Mouse (Mus musculus) urinary bladder, postnatal 36 days (tissue): ENCODE results near the gene Ltc4s.
A peak's percentile ranks its signal among the peaks of the same experiment; 100 is the strongest.

Experiments
- DNase-seq, 2 experiments: peaks; one replicate each; pipeline ENCODE4 v3.0.0; 2022; ENCODE audit warnings: low spot score in 2 of 2, mixed read lengths in 1 of 2

Gene Ltc4s

DNA sequence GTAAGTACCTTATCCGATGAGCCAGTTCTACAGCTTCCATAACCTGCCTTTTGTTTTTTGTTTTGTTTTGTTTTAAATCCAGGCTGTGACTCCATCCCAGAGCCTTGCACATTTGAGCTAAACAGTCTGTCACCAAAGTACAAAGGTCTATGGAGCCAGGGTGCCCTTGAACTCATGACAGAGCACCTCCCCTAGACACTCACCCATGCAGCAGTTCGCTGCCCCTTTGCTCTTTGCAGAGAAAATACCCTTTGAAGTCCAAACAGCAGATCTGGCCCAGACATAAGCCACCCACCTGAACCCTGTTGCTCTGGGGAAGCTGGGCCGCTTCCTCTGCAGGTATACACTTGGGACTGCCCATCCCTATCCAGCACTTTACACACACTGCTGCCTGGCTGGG lies 36.8 kb downstream of the Ltc4s start:
- DNase-seq = no peak

DNA sequence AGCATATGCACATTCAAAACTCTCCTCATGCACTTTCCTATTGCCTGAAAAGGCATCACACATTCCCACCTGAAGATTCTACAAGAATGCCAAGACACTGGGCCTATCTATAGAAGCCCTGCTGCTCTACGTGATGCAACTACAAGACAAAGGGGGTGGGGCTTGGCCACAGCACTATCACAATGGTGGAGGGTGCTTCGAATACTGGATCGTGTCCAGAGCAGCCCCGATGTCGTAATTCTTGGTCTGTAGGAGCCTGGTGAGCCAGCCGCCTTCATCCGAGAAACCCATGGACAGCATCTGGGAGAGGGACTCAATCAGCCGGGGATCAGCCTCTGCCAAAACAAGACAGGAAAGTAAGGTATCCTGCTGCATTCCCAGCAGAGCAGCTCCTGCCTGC lies 37.8 kb downstream of the Ltc4s start:
- DNase-seq = peak in 1 of 2 experiments; percentile 41

DNA sequence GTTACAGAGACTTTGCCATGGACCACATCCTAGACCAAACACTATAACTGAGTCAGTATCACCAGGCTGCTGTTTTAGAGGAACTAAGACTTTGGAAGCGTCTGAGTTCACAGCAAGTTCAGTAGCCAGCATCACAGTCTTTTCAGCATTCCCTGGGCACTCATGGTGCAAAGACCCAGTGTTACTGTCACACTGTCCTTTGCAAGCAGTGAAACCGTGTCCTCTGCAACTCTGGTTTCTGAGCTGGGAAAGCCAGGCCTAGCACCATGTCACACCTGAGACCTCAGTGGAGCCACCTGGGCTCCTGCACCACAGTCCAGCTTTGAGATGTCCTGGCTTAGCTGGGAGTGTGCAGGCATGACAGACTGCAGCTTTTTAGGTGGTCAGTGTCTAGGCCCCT lies 39.5 kb downstream of the Ltc4s start:
- no peak for DNase-seq

DNA sequence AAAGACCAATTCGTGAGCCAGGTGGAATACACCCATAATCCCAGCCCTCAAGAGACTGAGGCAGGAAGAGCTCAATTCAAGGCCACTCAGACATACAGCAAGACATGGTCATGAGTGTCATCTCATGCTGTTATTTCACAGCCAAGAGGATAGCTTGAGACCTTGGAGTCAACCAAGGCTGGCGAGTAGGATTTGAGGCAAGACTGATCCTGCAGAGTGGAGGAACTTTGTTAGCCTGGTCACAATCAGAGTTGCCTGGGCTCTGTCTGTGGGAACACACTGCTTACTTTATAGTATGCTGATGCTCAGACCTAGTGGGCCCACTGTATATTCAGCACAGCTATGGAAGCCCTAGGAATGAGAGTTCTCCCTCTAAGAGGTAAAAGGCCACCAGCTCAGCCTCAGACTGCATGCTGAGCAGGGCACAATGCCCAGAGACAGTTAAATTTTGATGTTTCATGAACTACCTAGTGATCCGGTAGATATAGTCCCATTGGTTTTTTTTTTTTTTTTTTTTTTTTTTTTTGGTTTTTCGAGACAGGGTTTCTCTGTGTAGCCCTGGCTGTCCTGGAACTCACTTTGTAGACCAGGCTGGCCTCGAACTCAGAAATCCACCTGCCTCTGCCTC lies 40.1 kb downstream of the Ltc4s start:
- no peak for DNase-seq

DNA sequence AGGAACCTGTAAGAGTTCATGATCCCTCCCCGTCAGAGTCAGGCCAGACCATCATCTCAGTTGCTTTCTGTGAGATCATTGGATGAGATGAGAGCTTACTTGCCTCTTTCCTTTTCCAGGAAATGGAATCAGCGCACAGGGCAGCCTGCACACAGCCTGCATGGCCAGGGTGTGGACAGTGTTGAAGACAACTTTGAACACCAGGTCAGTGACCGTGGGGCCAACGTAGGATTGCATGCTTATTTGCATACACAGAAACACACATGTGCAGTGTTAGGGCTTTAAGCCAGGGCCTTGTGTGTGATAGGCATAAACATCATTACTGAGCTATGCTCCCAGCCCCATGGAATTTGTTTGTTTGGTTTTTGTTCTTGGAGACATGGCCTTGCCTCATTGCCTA lies 40.9 kb downstream of the Ltc4s start:
- no peak for DNase-seq

DNA sequence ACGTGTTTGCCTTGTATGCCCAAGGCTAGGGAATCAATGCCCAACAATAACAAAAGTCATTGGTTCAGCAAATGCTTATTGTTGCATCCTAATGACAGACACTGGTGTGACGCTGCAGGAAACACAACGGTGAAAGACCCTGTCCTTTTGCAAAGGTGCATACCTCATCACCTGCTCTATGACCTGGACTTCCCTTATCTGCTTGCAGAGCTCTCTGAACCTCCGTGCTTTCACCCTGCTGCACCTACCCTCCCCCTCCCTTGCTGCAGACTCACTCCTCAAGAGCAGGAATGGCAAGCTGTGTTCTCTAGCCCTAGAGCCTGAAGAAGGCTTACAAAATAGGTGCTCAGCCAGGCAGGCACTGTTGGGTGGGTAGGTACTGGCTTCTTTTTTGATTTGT lies 43.6 kb downstream of the Ltc4s start:
- DNase-seq = no peak

DNA sequence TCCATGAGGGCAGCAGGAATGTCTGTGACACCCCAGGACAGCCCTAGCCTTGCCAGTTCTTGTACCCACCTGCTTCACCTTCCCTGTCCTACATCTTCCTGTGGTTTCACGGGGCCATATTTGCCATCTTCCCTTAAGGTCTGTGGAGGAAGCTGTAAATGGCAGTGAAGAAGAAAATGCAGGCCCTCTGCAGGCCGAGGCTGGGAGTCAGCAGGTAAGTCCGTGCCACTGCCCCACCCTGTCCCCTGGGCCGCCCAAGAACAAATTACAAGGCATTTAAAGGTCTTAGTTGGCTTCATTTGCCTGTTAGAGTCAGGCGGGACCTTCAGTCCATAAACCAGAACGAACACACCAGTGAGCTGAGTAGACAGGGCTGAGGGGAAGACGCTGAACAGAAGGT lies 44.3 kb downstream of the Ltc4s start:
- DNase-seq = no peak

DNA sequence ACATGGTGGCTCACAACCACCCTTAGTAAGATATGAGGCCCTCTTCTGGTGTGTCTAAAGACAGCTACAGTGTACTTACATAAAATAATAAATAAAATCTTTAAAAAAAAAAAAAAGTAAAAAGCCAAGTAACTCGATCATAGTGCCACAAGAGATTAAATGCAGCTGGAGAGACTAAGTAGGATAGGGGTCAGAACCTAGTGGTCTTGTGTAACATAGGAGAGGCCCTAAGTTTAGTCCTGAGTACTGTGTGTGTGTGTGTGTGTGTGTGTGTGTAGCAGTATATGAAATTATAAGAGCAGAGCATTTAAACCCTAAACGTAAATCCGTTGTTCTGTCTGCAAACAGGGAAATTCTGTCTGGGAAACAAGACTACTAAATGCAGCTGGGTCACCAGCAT lies 46.1 kb downstream of the Ltc4s start:
- no peak for DNase-seq

DNA sequence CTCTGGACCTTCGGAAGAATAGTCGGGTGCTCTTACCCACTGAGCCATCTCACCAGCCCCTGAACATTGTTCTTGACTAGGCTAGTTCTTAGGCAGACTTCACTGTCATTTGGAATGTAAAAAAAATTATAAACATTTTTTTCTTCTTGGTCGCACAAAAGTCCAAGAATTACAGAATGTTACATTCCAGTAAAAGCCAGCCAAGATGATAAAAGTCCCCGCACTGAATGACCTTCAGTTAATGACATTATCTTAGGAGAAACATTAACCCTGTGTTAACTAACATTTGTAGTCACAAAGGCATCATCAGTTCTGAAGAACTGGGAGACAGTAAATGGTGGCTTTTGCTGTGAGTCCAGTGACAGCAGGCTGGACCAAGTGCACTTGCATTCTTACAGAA lies 48.1 kb downstream of the Ltc4s start:
- no peak for DNase-seq

DNA sequence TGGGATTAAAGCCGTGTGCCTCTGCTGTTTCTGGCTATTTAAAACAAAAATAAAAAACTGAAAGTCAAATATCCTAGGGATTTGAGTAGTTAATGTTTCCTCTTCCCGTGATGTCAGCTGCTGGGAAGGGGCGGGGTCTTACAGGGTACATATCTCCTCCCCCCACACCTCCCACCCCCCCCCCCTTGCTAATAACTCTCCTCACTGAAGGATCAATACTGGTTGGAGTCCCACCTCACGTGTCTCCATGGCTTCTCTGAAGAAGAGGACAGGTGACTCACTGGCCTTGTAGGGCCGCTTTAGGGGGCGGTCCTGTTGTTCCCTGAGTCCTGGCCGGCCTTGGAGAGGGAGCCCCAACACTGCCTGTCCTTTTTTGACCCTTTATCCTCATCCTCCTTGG lies 49.7 kb downstream of the Ltc4s start:
- no peak for DNase-seq
